Mouse (Mus musculus) mesoderm, embryonic 11.5 days (tissue): ENCODE measurements around the gene Msmb.
"Not testable (repeated sequence)": the region's sequence is repeated elsewhere in the genome, so short reads cannot be mapped to it uniquely, and the experiment has no call there.

Source experiments
- DNase-seq: peaks from one replicate; pipeline ENCODE4 v3.0.0-alpha.2; 2012; ENCODE audit warnings: low read depth, low spot score

The Msmb gene

DNA sequence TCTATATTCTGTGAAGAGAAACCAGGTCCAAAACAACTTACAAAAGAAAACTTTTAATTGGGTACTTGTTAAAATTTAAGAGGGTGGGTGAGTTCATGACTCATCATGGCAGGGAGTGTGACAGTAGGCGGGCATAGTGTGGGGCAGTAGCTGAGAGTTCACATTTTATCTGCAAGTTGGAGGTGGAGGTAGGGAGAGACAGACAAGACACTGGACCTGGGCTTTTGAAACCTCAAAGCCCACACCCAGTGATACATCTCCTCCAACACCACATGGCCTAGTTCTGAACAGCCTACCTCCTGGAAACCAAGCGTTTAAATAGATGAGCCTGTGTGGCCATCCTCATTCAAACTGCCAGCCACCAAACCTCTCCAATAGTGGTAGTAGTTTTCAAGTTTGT, 33.5 kb downstream of the Msmb start:
- DNase-seq, result no peak

DNA sequence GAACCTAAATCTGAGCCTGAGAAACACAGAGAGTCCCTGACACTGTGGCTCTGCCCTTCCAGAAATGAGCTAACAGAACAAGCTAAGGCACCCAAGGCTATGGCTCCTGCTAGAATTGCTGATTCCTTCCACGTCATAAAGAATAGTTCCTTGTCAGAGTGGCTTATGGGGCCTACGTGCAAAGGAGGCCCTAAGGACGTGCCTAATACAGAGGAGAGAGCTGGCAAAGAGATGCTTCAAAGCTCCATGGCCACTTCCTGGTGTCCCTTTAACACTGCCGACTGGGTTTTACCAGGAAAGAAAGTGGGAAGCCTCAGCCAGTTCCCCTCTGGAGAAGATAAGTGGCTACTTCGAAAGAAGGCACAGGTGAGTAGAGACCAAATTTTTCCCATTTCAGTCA, 34.8 kb downstream of the Msmb start:
- DNase-seq, result not testable (repeated sequence)

DNA sequence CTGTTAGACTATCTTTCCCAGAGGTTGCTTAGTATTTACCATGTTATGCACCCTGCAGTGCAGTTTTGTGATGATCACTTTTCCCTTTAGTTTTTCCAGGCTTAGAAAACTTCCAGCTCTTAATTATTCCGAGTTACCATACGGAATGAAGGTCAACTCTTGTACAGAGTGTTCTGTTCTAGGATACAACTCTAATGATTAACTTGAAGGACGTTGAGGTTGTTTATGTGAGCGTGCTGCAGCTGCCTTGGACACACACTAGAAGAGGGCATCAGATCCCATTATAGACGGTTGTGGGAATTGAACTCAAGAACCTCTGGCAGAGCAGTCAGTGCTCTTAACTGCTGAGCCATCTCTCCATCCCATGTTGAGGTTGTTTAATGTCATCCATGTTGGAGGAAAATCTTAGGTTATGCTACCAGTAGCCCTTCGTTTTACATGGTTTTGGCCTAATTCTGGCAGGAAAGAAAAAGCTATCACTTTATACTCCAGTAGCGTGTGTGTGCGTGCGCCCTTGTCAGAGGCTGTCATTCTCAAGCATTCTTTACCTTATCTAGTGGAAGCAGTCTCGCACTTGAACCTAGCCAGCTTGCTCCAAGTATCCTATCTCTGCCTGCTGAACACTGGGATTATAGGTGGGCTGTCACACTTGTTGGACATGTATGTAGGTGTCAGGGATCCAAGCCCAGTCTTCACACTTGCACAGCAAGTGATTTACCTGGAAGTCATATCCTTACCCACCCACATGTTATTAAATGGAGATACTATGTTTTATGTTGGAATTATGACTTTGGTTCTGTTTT, 37.8 kb downstream of the Msmb start:
- no peak for DNase-seq

DNA sequence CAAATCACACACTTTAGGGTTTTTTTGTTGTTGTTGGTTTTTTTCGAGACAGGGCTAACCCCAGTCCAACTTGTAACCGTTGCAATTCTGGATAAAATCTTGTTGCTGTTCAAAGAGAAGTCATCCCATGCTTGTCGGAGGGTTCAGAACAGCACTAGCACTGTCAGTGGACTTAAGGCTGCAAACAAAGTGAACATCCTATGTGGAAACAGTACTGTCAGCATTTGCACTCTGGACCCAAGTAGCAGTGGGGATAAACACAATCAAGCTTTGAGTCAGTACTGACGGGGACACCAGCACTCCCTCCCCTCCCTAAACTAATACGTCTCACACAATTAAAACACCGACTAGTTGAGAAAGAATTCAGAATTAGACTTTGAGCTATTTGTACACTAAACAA, 39.0 kb downstream of the Msmb start:
- no peak for DNase-seq

DNA sequence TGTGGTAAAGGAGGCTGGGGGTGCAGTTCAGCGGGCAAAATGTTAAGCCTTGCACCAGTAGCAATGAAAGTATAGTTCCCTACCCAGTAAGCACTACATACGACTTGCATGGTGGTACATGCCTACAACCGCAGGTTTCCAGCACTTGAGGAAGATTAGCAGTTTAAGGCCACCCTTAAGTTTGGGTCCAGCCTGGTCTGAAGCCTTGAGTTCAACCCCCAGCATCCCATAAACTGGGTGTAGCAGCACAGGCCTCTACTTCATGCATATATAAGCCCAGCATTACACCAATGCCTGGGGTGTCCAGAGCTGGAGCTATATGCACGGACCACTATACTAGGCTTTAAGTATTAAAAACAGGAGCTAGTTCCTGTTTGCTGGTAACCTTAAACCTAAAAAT, 42.0 kb downstream of the Msmb start:
- DNase-seq, result no peak

DNA sequence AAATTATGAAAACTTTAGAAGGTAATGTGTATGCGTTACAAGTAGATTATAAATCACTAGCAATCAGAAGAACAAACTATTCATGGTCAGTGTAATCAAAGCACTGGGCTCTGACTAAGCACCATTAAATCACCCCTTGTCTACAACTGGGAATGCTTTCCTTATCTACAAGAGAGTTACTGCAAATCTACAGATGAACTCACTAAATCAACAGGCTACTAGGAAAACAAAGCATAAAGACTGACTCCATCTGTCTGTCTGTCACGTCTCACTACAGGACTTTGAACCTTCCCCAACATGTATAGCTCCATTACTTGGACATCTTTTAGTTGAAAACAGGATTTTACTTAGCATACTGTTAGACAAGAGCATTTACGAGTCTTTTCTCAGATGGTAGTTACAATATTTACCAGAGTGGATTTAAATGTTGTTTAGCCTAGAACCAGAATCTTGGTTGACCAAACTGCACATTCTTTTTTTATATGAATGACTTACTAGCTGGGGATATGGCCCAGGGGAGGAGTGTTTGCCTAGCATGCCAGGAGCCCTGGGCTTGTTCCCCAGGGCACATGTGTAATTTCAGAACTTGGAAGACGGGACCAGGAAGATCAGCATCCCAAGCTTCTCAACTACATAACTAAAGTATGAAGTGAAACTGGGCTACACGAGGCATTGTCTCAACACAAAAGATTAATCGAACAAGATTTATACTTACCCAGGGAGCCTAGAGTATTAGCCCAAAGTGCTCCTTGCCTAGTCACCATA, 49.0 kb downstream of the Msmb start:
- no peak for DNase-seq

DNA sequence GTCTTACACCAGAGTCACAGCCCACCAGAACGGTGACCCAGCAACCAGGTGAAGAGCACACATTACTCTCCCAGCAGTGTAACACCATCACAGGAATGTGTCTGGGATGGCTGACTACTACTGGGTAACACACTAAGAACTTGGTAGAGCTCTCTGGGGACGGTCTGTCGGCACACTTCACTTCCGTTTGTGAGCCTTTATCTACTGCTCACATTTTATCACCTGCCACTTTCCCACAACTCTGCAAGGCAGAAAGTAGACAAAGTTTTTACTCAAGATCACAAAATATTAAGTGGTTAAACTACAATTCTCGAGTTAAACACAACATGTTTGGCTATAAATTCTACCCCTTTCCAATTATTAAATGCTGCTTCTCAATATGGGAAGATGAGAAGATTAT, 50.1 kb downstream of the Msmb start:
- no peak for DNase-seq

DNA sequence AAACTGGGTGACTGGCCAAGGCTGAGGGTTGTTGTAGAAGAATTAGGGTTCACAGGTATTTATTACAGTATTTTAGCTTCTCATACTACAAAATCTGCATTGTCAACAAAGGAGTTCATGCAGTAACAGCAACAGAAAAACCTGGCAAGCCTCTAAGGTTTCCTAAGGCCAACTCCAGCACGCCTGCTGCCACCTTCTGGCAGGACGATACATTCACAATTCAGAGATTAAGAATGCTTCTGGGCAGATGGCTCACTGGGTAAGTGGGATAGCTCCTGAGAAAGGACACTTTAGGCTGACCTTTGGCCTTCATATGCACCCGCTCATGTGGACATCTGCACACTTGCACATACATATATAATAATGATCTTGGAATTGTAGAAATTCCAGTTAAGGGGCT, 50.6 kb downstream of the Msmb start:
- peak; percentile 53 for DNase-seq

DNA sequence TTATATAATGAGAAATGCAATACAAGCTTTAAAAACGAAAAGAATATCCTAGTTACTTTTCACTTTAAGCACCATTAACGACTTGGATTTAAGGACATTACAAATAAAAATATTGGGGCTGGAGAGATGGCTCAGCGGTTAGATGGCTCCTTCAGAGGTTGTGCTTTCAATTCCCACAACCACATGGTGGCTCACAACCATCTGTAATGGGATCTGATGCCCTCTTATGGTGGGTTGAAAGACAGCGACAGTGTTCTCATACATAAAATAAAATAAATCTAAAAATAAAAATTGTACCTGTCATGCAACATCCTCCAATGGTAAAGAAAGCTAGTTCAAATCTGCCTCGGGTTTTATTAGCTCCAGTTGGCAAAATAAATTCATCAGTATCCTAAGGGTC, 51.7 kb downstream of the Msmb start:
- DNase-seq, result not testable (repeated sequence)

DNA sequence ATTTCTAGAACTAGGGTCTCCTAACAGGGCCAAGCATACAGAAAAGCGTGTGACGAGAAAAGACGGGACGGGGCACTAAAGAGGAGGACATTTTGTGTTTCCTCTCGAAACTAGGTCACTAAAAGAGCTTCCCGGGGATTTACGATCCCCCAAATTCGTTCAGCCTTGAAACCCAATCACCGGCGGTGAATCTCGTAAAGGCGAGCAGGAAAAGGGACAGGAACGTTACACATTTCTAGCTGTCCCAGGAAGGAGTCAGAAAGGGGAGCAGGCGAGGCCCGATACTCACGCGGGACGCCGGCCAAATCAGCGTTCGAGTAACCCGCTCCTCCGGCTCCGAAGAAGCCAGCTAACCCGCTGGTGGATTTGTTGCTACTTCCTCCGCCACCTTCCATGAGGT, 59.5 kb downstream of the Msmb start:
- DNase-seq, result peak; percentile 20

DNA sequence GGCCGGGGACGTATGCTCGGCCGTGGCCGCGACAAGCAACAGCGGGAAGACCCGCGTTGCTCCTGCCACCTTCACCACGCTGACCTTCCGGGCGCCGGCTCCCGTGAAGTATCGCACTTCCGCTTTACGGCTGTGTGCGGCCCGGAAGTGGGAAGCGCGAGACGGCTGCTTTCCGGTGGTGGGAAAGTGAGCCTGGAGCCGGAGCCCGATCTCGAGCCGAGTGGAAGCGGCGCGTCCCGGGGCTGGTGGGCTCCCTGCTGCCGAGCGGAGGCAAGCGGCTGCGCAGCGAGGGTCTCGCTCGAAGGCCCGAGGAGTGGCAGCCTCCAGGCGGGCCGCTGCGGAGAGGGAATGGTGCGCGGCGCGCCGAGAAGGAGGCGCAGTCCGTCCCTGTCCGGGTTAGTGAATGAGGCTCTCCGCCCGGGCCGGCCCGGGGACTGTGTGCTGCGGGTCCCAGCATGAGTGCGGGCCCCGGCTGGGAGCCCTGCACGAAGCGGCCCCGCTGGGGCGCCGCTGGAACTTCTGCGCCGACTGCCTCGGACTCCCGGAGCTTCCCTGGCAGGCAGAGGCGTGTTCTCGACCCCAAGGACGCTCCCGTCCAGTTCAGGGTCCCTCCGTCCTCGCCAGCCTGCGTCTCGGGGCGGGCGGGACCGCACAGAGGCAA, 60.1 kb downstream of the Msmb start, which contains the start of the genes Timm23 and Parg:
Gene Timm23, minus strand, starts transcription at position 108 of the 661 bp plus-strand sequence.
Gene Parg, plus strand, starts transcription at position 159 of the 661 bp plus-strand sequence.
- peak; percentile 90 for DNase-seq
